Mouse (Mus musculus): ENCODE measurements around the gene Yif1a. TPM values are rescaled to one million over a fixed set of nuclear protein-coding genes. Genes with fewer than 3 reads are reported as not detected.
A peak's percentile ranks its signal among the peaks of the same experiment; 100 is the strongest.
"Not testable (repeated sequence)": the region's sequence is repeated elsewhere in the genome, so short reads cannot be mapped to it uniquely, and the experiment has no call there.

Yif1a gene
- total RNA-seq, 2 experiments from 2014 or later: 72.8 to 78.3 TPM

GRCm38 (mm10) chr19:5082596-5082995 is 5.7 kb upstream of the Yif1a start:
- no peak for DNase-seq
- intact Hi-C loops (cut with DNase I): no loop called here

DNA sequence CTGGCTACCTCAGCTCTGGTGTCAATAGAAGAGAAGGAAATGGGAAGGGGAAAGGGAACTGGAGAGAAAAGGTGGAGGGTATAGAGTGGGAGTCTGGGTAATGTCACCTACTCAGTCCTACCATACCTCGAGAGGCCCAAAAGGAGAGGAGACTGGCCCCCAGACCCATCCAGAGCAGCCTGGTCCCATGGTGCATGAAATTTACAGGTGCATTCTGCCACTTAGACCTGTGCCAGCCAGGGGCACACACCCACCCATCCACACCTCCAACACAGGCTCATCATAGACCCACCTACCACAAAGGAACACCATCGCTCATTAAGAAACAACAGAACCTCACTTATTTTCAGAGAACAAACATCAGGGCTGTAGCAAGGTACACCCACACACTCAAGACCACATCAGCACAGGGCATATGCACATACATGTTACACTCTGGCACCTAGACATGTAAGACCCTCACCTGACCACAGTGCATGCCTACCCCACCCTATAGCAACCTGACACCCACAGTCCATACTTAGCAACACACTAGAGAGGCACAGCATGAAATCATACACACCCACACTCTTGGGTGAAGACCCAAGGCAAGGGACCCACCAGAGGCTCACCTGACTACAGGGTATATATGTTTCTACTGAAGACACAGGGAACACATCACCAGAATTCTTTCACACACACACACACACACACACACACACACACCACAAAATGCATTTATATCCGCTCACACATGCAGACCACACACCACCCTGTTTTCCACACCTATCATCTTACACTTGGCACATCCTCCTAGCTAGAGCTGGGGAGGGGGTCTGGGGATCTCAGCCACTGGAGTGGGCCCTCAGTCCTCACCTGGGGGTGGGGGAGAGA is 4.1 kb upstream of the Yif1a start:
- intact Hi-C loops (cut with DNase I): no loop called here
- DNase-seq: no peak

GRCm38 (mm10) chr19:5084834-5085144 is 3.5 kb upstream of the Yif1a start:
- intact Hi-C loops (cut with DNase I): no loop called here
- DNase-seq: no peak

- intact Hi-C loops (cut with DNase I): no loop called here
- no peak for DNase-seq
Measured at GRCm38 (mm10) chr19:5085145-5085863, 3.0 kb upstream of the Yif1a start, which contains the start of gene Tmem151a. TSS of gene Tmem151a (minus strand) at chr19:5085531.

DNA sequence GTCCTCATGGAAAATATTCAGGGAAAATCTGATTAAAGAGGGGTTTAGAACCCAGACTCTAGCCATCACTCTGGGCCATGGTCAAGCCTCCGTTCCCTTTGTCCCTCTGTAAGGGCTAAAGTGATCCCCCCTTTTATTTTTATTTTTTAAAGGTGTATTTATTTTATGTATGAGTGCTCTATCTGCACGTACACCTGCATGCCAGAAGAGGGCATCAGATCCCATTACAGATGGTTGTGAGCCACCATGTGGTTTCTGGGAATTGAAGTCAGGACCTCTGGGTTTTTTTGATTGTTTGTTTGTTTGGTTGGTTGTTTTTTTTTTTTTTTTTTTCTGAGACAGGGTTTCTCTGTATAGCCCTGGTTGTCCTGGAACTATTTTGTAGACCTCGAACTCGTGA is 1.8 kb upstream of the Yif1a start:
- intact Hi-C loops (cut with DNase I); DNase-seq: not testable (repeated sequence)

GRCm38 (mm10) chr19:5089324-5089723 is 986 bp downstream of the Yif1a start:
- intact Hi-C loops (cut with DNase I): no loop called here
- DNase-seq: no peak

DNA sequence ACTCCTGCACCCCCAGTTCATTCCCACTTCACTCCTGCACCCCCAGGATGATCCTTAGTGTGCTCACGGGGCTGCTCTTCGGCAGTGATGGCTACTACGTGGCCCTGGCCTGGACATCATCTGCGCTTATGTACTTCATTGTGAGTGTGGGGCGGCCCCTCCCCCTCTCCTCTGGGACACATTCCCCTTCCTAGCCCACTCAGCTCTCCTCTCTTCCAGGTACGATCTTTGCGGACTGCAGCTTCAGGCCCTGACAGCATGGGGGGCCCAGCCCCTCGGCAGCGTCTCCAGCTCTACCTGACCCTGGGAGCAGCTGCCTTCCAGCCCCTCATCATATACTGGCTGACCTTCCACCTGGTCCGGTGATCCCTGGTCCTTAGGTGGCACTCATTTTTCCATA is 3.7 kb downstream of the Yif1a start:
- no peak for DNase-seq
- intact Hi-C loops (cut with DNase I): no loop called here

- no peak for DNase-seq
- intact Hi-C loops (cut with DNase I): loop anchor here (2.0 kb wide), 1 partner anchor 47 kb away; no protein-coding TSS in a partner anchor
Measured at GRCm38 (mm10) chr19:5093481-5094242, 5.3 kb downstream of the Yif1a start.

- intact Hi-C loops (cut with DNase I): loop anchor here (2.0 kb wide), 1 partner anchor 47 kb away; no protein-coding TSS in a partner anchor
- DNase-seq: peak; percentile 91 to 96
Measured at GRCm38 (mm10) chr19:5094243-5094632, 5.9 kb downstream of the Yif1a start.

DNA sequence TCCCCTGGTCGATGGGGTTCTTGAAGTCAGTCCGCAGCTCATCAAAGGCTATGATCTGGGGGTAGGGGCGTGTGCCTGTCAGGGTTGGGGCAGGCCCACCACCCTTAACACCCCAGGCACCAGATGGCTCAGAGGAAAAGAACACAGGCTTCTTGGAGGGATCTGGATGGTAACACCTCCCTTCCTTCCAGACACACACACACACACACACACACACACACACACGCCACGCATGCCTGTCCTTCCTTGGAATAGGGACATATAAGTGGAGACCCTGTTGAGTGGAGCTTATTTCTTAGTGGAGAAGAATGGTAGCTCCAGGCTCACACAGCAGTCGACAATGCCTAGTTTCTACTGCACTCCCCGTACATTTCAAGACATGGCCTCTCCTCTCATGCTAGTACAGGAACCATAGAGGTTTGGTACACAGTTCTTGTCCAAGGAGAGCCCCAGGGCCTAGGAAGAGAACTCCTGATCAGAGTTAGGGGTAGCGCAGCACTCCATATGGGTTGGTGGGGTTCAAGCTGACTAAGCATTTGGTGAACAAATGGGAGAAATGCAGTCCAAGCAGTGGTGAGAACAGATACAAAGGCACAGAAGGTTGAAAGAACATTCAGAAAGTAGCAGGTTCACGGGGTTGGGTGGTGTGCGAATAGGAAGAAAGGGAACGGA is 6.5 kb downstream of the Yif1a start:
- DNase-seq: no peak
- intact Hi-C loops (cut with DNase I): loop anchor here (2.0 kb wide), 1 partner anchor 46 kb away; no protein-coding TSS in a partner anchor

DNA sequence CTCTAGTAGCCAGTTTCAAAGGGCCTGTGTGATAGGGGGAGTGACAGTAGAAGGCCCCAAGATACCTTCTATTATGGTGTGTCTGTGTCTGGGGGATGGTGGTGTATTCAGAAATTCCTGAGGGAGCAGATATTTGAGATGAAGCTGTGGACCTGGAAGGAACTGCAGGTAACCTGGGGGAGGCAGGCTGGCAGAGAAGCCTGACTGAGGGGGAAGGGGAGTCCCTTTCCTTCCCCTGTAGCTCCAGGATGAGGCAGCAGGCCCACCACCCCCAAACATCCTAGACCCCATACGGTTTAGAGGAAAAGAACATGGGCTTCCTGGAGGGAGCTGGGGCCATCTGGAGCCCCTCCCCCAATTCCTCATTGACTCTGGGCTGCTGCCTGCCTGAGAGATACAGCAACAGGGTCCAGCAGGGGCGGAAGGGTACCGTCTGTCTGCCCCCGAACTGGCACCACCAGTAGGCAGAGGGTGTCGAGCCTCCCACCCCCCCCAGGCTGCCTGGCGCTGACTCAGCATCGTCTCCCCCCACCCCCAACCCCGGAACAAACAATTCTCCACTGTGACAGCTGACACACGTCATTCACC is 7.6 kb downstream of the Yif1a start:
- intact Hi-C loops (cut with DNase I): loop anchor here (2.0 kb wide), 1 partner anchor 45 kb away; no protein-coding TSS in a partner anchor

DNA sequence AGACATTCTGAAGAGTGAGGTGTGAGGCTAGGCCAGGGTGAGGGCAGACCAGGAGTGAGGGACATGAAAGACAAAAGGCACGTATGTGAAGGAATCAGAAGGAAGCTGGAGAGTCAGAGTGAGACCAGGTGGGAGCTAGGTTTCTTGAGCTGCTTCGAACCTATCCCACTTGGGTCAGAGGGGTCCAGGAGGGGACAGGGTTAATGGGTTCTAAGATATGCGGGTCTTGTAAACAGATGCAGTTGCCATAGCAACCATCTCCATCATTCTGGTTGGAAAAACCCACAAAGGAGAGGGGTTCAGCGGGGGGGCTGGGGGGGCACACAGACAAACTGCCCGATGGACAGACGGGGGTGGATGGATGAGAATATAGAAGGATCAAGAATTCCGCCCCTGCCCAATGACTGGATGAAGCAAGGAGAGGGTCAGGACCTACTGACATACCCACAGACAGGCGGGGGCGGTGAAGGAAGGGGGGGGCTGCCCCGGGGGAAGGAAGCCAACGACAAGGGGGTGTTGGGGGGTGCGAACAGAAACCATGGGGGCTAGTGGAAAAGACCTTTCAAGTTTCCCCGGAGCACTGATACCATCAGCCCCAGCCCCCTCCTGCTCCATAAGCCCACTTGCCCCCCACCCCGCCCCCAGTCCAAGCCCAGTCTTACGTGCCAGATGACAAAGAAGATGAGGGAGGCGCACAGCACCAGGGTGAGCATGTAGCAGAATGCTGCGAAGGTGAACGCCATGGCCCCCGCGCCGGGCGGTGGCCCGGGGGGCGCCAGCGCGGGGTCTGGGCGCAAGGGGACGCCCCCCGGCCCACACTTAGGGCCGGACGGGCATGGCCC is 9.4 kb downstream of the Yif1a start:
- DNase-seq: no peak
- intact Hi-C loops (cut with DNase I): no loop called here

More for the DNA sequence above, 7.6 kb downstream of the Yif1a start:
- no peak for DNase-seq

DNA sequence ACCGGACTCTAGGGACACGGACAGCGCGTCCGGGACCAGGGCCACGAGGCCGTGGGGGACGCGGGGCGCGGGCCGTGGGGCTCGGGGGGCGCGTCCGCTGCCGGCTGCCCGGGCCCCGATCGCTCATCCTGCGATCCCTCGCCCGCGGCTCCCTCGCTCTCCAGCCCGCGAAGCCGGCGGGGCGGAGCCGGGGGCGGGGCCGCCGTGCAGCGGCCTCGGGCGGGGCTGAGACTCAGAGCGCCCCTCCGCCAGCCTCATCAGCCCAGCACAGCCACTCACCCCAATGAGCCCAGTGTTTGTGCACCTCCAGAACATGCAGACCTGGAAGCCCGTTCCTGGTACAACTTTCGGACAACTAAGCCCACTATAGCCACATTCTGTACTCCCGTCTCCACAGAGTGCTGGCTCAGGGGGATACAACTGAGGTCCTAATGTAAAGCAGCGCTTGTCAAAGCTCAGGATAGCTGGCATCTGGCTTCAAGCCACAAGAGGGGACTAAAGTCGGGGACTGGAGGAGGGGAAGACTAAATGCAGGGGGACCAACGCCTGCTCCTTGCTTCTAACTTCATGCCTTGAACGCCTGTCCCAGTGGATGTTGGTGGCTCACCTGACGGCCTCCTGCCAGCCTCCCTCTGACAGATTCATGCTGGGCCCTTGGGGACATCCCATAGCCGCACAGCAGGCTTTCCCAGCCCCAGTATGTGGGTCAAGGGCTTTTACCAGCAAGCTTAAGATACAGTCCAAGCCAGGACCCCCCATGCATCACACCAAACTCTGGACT is 10.2 kb downstream of the Yif1a start, which contains the start of gene Cnih2:
TSS of gene Cnih2 (minus strand) at position 159 of the 781 bp plus-strand sequence.
- intact Hi-C loops (cut with DNase I): no loop called here
- peak; percentile 69 to 70 for DNase-seq

GRCm38 (mm10) chr19:5106074-5106473 is 17.7 kb downstream of the Yif1a start:
- peak in 1 of 2 experiments; percentile 58 for DNase-seq
- intact Hi-C loops (cut with DNase I): no loop called here

GRCm38 (mm10) chr19:5106731-5107191 is 18.4 kb downstream of the Yif1a start, which contains the start of gene Rab1b:
TSS of gene Rab1b (minus strand) at chr19:5107072.
- peak; percentile 99 for DNase-seq
- intact Hi-C loops (cut with DNase I): no loop called here

- intact Hi-C loops (cut with DNase I): no loop called here
Measured at GRCm38 (mm10) chr19:5107556-5108270, 19.4 kb downstream of the Yif1a start.

GRCm38 (mm10) chr19:5108271-5108575 is 19.9 kb downstream of the Yif1a start:
- peak; percentile 49 to 59 for DNase-seq
- intact Hi-C loops (cut with DNase I): no loop called here

More at GRCm38 (mm10) chr19:5107556-5108270, 19.4 kb downstream of the Yif1a start:
- DNase-seq: no peak

All from heart, postnatal 10 days (tissue).